16 mouse cellular contexts compared by ENCODE assay signal in the genomic region with DNA sequence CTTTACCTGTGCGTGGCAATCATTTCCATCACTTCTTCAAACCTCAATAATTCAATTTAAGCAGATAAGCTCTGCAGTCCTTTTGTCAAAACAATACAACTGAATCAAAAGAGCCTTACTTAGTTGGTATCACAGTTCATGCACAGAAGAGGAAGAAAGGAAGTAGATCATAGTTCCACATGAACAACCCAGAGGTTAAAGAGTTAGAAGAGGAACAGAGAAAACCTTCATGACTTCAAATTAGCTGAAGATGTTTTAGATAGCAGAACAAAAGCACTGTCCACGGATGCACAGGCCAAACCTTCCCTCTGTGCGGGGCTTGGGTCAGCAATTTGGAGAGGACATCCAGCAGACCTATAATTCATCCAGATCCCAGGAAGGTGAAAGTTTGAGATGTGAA. TPM values are rescaled to one million over a fixed set of nuclear protein-coding genes. Genes with fewer than 3 reads are reported as not detected.
"Had no signal": no experiment of that assay in that cellular context is flagged by ENCODE, and none has a peak within 500 bp of the region (broad histone marks: within the 10 kb centered on the region; RNA-seq: fewer than 3 reads in every experiment).

No protein-coding gene starts in this region.

- H3K27me3 ChIP-seq: intestine, embryonic 15.5 days; limb, embryonic 12.5 days; limb, embryonic 15.5 days had no signal

- H3K4me1 ChIP-seq: intestine, embryonic 15.5 days; limb, embryonic 12.5 days; limb, embryonic 15.5 days; midbrain, embryonic 10.5 days had no signal

- H3K36me3 ChIP-seq: intestine, embryonic 15.5 days; limb, embryonic 12.5 days; limb, embryonic 15.5 days; midbrain, embryonic 10.5 days had no signal

- ATAC-seq: intestine, embryonic 15.5 days; liver, postnatal 0 days; lung, postnatal 0 days had no signal

- H3K9ac ChIP-seq: intestine, embryonic 15.5 days; limb, embryonic 12.5 days; limb, embryonic 15.5 days; liver, embryonic 14.5 days; liver, postnatal 0 days; lung, embryonic 14.5 days had no signal

- H3K4me2 ChIP-seq: intestine, embryonic 15.5 days; limb, embryonic 12.5 days; limb, embryonic 15.5 days; liver, embryonic 11.5 days; lung, embryonic 14.5 days had no signal

- H3K27ac ChIP-seq: intestine, embryonic 15.5 days; limb, embryonic 12.5 days; limb, embryonic 15.5 days; liver, embryonic 14.5 days; macrophage; midbrain, embryonic 10.5 days had no signal

- H3K9me3 ChIP-seq: intestine, embryonic 15.5 days; limb, embryonic 12.5 days; limb, embryonic 15.5 days; megakaryocyte, embryonic 14.5 days; midbrain, embryonic 10.5 days had no signal

- DNase-seq: left cerebral cortex, postnatal 4 days; liver, postnatal 0 days; lung, embryonic 14.5 days; midbrain, embryonic 14.5 days; right cerebral cortex, adult 18-20 months; right cerebral cortex, postnatal 14 days; thymus, postnatal 25 days had no signal

- H3K4me3 ChIP-seq: intestine, embryonic 15.5 days; limb, embryonic 12.5 days; limb, embryonic 15.5 days; megakaryocyte, embryonic 14.5 days; midbrain, embryonic 10.5 days had no signal

RNA-seq across cellular contexts. Expression of a gene that starts 47.0 kb away (rescaled TPM):
- polyA plus RNA-seq: limb, embryonic 12.5 days had no signal
